Mouse (Mus musculus): ENCODE data around the gene Srl. TPM values are rescaled to one million over a fixed set of nuclear protein-coding genes. Genes with fewer than 3 reads are reported as not detected.

Gene Srl
- polyA plus RNA-seq, 1 experiment from 2014 or later = 6.9 TPM

DNA sequence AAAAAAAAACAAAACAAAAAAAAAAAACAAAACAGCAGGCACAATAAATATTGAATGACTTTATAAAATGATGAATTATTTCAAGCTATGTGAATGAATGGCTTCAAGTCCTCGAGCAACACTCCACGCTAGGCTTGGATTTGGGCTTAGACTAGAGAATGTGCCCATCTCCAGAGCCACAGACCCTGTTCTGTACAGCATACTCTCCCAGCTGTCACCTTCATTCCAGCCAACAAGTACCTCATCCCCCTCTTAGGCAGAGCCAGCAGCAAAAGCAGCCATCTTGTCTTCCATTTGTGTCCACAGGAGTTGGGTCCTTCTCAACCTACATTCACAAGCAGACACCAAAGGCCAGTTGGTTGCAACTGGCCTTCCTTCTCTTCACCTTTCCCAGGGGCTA is 21.8 kb downstream of the Srl start:
- DNase-seq (ENCODE audit: low spot score) = no peak

DNA sequence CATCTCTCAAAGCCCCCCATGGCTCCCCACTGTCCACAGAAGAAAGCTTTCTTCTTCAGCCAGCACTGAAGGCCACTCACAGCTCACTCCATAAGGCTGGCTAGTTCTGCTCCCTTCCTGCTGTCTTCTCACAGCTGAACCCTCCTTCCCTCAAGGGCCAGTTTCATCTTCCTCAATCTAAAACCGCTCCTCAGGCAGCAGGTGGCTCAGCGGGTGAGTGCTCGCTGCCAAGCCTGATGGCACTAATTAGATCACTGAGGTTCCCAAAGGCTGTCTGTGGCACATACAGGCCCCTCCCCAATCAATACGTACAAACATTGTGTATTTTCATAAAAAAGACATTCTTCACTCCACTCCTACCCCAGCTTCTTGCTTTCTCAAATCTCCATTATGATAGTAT is 22.5 kb downstream of the Srl start:
- no peak for DNase-seq (ENCODE audit: low spot score)

DNA sequence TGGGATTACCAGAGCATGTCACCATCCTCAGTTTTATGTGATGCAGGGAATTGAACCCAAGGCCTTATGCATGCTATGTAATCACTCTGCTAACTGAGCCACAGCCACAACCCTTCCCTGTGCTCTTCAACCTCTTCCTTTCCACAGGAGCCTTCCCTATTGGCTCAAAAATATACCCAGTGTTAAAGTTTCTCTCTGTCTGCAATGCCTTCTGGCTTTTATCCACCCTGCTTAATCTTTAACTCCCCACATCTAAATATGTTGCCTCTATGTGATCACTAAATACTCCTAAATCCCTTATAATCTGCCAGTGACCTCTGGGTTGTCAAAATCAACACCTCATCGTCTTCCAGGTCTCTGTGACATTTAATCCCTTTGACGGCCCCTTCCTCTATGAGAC is 23.7 kb downstream of the Srl start:
- DNase-seq (ENCODE audit: low spot score) = no peak

DNA sequence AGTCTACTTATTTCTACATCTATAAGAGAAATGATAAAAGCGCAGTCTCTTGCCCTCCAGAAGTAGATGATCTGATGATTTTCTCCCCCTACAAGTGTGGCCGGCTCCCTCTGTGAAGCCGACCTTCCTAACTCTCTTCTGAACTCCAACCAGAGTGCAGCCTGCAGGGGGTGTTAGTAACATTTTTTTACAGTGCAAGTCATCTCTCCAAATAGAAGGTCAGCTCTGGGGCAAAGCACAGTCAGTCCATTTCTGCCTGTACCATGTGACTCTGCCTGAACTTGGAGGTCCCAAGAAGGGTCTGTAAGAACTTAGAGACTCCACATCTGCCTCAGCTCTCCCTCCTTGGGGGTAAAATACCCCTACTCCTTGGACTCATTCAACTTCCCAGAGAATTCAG is 27.2 kb downstream of the Srl start:
- DNase-seq (ENCODE audit: low spot score) = no peak

DNA sequence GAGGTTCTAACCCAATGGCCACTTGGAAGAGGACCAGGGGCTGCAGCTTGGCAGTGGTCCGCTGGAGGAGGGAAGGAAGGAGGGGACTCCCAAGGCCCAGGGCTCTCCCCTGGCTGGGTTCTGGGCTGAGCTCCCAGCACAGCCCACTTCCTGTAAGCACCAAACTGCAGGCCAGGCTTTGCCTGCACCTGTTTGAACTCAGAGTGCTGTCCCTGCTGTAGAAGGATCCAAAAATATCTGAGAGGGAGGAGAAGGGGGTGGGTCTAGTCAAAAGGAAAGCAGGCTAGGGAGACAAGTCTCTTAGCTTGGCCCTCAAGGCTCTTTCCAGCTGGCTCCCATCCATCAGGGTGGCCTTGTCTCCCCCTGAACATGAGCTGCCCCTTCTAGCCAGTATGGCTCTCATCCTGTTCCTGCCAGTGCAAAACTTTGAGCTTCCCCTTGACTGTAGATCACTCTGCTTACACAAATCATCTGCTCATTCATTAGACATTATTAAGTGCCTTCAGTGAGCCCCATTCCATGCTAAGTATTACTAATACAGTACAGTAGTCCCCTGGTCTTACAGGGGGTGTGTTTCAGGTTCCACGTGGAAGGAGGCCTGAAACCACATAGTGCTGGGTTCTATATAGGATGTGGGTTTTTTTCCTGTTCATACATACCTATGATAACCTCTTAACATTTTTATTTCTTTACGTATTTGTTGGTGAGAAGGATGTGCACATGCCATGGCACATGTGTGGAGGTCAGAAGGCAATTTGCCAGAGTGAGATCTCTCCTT is 28.8 kb downstream of the Srl start:
- DNase-seq (ENCODE audit: low spot score) = peak; percentile 68

DNA sequence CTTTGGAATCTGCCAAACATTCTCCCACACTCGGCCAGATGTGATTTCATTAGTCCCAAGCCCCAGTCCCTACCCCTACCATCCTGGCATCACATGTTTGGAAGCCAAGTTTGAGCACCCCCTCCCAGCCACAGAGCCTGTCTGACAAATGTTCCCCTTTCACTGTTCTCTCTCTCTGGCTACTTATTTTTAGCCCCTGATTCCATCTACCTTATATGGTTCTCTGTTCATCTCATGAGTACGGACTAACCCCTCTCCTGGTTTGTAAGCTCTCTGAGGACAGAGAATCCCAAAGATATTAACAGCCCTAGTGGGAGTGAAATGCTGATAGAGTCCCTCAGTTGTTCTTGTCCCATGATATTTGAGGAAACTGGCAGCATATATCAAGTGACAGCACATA is 30.2 kb downstream of the Srl start:
- no peak for DNase-seq (ENCODE audit: low spot score)

GRCm38 (mm10) chr16:4506181-4506580 is 35.4 kb downstream of the Srl start:
- no peak for DNase-seq (ENCODE audit: low spot score)

GRCm38 (mm10) chr16:4503495-4503894 is 38.1 kb downstream of the Srl start:
- DNase-seq (ENCODE audit: low spot score) = peak; percentile 46

GRCm38 (mm10) chr16:4502568-4502967 is 39.0 kb downstream of the Srl start:
- no peak for DNase-seq (ENCODE audit: low spot score)

DNA sequence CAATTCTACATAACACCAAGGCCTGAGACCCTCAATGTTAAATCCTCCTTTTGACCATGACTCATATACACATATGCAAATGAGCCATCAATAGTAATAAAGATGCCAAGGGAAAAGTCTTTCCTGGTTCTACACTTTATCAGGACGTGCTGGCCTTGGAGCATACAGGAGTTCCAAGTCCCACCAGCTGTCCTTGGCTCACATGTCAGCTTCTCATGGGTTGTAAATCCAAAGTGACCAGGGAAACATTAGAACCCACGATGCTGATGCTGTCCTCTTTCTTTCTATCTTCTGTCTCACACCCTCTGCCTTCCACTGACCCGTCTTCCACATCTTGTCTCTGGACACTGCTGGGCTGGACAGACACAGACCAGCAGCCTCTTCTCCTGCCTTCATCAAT is 39.9 kb downstream of the Srl start:
- DNase-seq (ENCODE audit: low spot score) = no peak

GRCm38 (mm10) chr16:4500598-4501385 is 40.8 kb downstream of the Srl start:
- no peak for DNase-seq (ENCODE audit: low spot score)

DNA sequence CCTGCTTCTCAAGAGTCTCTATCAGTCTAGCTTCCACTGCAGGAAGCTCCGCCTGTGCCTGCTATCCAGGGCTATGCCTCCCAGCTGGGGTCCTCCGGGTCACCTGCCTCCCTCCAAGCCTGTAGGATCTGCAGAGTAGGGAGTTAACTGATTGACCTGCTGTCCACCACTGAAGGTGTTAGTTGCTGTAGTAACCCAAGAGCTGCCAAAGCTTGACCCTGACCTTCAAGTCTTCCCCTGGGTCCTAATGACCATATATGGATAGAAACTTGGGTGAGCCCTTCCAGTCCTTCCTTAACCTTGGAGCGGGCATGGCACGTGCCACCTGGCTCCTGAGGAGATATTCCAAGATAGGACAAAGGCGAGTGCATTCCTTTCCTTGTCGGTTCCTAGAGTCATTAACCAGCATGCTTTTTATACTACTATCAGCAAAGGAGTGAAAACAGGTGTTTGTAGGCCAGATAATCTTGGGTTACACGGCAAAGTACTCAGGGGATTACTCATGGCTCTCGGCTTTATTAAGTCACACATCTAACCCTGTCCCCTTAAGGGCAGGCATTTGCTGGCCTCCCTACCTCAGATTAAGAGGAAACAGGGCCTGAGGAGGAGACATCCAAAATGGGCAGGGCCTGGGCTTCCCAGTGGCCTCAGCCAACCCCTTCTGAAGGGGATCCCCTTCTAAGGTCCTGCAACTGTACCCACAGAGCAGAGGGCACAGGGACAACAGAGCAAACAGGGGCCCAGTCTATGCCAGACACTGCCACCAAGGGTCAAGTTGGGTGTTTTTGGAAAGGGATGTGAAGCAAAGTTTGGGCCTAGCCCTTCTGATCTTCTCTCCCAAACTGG is 43.6 kb downstream of the Srl start:
- no peak for DNase-seq (ENCODE audit: low spot score)

- DNase-seq (ENCODE audit: low spot score) = no peak
These were observed 45.1 kb downstream of the Srl start for GRCm38 (mm10) chr16:4496470-4496869.

GRCm38 (mm10) chr16:4495861-4496260 is 45.8 kb downstream of the Srl start:
- no peak for DNase-seq (ENCODE audit: low spot score)

DNA sequence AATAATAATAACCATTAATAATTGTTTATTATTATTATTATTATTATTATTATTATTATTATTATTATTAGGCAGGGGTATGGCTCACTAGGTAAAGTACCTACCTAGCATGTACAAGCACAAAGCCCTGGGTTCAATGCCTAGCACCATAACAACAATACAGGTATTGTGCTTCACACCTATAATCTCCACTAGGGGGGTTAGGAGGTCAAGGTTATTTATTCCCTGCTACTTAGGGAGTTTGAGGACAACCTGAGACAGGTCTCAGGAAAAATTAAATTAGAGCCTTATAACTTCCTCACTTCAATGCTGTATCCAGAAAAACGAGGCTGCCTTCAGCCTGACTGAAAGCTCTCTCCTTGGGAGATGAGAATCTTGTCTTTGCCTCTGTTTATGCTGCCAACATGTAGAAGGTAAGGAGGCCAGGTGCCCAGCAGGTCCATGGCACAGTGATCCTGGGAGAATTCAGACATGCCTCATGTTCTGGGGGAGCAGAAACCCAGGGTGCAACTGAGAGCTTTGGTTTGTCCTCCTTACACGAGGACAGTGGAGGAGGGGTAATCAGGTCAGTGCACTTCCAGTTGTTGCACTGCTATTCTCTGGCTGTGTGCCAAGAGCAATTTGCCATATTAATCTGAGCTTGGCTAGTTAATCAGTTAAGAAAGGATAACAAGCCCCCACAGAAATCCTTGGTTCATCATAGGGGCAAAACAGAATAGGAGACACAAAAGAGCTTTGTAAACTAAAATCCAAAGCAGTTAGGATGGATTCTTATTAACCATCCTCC is 48.6 kb downstream of the Srl start:
- no peak for DNase-seq (ENCODE audit: low spot score)

- peak; percentile 81 for DNase-seq (ENCODE audit: low spot score)
These were observed 52.4 kb downstream of the Srl start for GRCm38 (mm10) chr16:4489114-4489624.

- no peak for DNase-seq (ENCODE audit: low spot score)
These were observed 60.9 kb downstream of the Srl start for GRCm38 (mm10) chr16:4480616-4481265.

DNA sequence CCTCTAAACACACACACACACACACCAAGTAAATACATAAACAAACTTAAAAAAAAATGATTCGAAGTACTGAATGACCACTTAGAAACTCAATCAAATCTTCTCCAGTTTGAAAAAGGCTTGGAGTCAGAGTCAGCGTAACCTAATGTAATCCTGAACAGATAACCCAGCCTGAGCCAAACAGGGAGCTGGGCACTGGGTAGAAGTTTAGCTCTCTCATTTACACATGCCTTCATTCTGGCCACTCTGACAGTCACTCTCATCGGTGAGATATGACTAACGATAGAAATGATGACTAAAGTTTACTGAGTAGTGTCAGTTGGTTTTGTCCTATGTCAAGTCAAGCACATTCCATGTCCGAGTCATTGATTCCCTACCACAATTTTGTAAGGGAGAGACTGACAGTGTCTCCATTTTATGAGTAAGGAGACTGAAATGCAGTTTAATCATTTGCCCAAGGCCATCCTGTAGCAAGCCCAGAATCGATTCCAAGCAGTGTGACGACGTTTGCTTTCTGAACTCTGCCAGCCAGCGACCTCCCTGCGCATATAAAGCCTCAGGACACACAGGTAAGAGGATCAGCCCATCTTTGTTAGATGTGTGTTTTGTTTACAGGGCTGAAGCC is 63.9 kb downstream of the Srl start:
- no peak for DNase-seq (ENCODE audit: low spot score)

GRCm38 (mm10) chr16:4474882-4475803 is 66.5 kb downstream of the Srl start:
- DNase-seq (ENCODE audit: low spot score) = peak; percentile 97

Data from thymus, postnatal 0 days (tissue).